Mouse (Mus musculus) lung, embryonic 15.5 days (tissue): Measurements from ENCODE around the gene Lrrc28. TPM values are rescaled to one million over a fixed set of nuclear protein-coding genes. Genes with fewer than 3 reads are reported as not detected.

ENCODE experiments used
- ATAC-seq: fragments of 200-750 bp; cut with Nextera tagmentation; 2 replicates; pipeline ENCODE4 v1.8.0; 2017; ENCODE audit warnings: moderate number of reproducible peaks, borderline replicate concordance; ENCODE audit not compliant: low FRiP score, low TSS enrichment; ENCODE audit errors: extremely low read depth
- H3K27ac ChIP-seq: fragments of 300-500 bp; sonication (generic); 2 replicates; pipeline ENCODE4 v1.5.1; 2015; ENCODE audit warnings: moderate library complexity, mild to moderate bottlenecking, inconsistent platforms
- H3K27me3 ChIP-seq: fragments of 300-500 bp; sonication (generic); 2 replicates; pipeline ENCODE4 v1.6.1; 2015; ENCODE audit warnings: inconsistent platforms
- H3K36me3 ChIP-seq: fragments of 300-500 bp; sonication (generic); 2 replicates; pipeline ENCODE4 v1.6.1; 2015; ENCODE audit warnings: inconsistent platforms
- H3K4me1 ChIP-seq: fragments of 300-500 bp; sonication (generic); 2 replicates; pipeline ENCODE4 v1.6.1; 2015; ENCODE audit warnings: inconsistent platforms
- H3K4me2 ChIP-seq: fragments of 300-500 bp; sonication (generic); 2 replicates; pipeline ENCODE4 v1.6.1; 2015; ENCODE audit warnings: inconsistent platforms, mild to moderate bottlenecking, moderate library complexity
- H3K4me3 ChIP-seq: fragments of 300-500 bp; sonication (generic); 2 replicates; pipeline ENCODE4 v1.5.1; 2015; ENCODE audit warnings: mild to moderate bottlenecking, inconsistent platforms
- H3K9ac ChIP-seq: fragments of 300-500 bp; sonication (generic); 2 replicates; pipeline ENCODE4 v1.6.1; 2015; ENCODE audit warnings: inconsistent platforms
- H3K9me3 ChIP-seq: fragments of 300-500 bp; sonication (generic); 2 replicates; pipeline ENCODE4 v1.6.1; 2016; ENCODE audit warnings: inconsistent platforms
- WGBS: fragments of 180-500 bp; shearing (Covaris S2); methylation state at CpG from one replicate; pipeline ENCODE4 v1.1.7; 2015; 5-methylcytosine and 5-hydroxymethylcytosine counted together
- polyA plus RNA-seq: library from polyadenylated mRNA; unstranded; fragments of >200 nt; fragmentation: Nextera tagmentation; extraction: Ambion mirVana; gene quantifications from 2 replicates; pipeline ENCODE4 v1.2.1, GENCODE M21; 2015

Gene Lrrc28
- polyA plus RNA-seq, 1 experiment from 2014 or later, result 14.5 TPM

DNA sequence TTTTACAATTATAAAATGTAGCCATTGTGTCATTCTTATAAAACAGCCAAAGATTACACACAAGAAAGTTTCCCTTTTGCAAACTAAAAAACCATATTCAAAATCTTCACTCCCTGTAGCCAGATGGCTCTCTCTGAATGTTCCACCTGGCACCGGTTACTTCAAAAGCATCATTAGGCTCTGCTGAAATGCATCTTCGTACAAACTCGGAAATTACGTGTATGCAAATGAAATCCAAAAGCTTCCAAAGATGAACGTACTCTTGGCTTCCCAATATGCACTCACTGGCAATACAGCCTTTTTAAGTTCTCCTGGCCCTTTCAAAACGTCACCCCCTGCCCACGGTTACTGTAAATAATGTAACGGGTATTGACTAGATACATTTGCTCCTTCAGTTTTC is 777 bp downstream of the Lrrc28 start:
- H3K4me3 ChIP-seq, result peak overlapping the region; percentile 65
- H3K4me2 ChIP-seq, result peak overlapping the region; percentile 73
- H3K36me3 ChIP-seq, result no peaks in the 10 kb centered on the region
- ATAC-seq, result no peak
- H3K27ac ChIP-seq, result no peak overlapping the region
- H3K4me1 ChIP-seq, result peaks cover 33% of the 10 kb centered on the region
- no peaks in the 10 kb centered on the region for H3K9me3 ChIP-seq
- H3K27me3 ChIP-seq, result no peaks in the 10 kb centered on the region
- H3K9ac ChIP-seq, result peak overlapping the region; percentile 68
- 37% methylated on average over 8 of the region's 8 CpGs for WGBS

DNA sequence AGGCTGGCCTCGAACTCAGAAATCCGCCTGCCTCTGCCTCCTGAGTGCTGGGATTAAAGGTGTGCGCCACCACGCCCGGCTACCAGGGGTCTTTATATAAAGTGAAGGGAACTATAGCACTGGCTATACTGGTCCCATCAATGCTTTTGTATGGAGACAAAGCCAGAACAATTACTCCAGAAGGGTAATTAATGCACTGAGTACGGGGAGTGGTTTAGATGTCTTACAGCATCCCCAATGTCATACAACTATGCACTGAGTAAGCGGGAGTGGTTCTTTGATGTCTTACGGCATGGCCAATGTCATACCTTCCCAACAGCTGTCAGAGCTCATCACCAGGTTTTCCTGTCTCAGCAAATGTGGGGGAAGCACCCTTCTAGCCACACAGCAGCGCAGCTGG is 2.1 kb downstream of the Lrrc28 start:
- no peaks in the 10 kb centered on the region for H3K27me3 ChIP-seq
- 90% methylated on average over 9 of the region's 9 CpGs for WGBS
- no peak overlapping the region for H3K4me2 ChIP-seq
- no peaks in the 10 kb centered on the region for H3K36me3 ChIP-seq
- no peak overlapping the region for H3K4me3 ChIP-seq
- H3K9me3 ChIP-seq, result no peaks in the 10 kb centered on the region
- no peak for ATAC-seq
- H3K9ac ChIP-seq, result no peak overlapping the region
- no peak overlapping the region for H3K27ac ChIP-seq
- peaks cover 24% of the 10 kb centered on the region for H3K4me1 ChIP-seq

DNA sequence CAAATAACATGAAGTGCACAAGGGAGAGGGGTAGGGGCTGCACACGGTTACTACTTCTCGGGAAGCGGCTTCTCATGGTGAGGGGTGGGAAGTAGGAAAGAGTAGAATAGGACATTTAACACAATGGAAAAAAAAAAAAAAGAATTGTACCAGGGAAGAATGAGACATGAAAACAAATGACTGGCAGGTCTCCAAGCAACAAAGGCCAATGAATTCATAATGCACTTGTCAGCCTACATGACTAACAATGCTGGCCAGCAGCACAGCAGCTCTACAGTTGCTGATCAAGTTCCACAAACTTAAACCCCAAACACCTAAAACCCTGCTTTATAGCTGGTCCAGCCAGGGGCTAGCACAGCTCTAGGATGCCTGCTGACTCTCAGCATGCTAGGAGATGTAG is 6.1 kb downstream of the Lrrc28 start:
- Histone ChIP-seq H3K4me2 (no peak overlapping the region), H3K9me3 (no peaks in the 10 kb centered on the region), H3K4me1 (peaks cover 8% of the 10 kb centered on the region), H3K27me3 (no peaks in the 10 kb centered on the region), H3K27ac (0 out of 2 replicates have a peak overlapping the region, but pooled peaks have one; percentile 15), H3K9ac (no peak overlapping the region), H3K36me3 (no peaks in the 10 kb centered on the region), H3K4me3 (no peak overlapping the region)
- 63% methylated on average over 3 of the region's 3 CpGs for WGBS
- ATAC-seq, result no peak

DNA sequence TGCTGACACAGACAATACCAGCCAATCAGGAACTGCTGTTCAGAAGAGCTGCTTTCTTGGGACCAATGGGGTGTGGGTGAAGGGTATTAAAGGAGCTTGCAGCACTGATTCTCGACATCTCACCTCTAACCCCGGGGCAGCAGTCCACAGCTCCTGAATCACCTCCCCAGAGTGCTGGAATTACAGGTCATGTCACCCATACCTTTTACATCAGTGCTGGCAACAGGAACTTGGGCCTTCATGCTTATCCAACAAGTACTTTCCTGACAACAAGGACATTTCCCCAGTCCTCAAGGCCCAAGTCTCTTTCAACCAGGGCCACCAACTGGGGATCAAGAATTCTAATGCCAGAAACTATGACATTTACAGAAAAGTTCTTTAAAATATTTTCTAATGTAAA is 8.9 kb downstream of the Lrrc28 start:
- H3K27ac ChIP-seq, result no peak overlapping the region
- H3K9ac ChIP-seq, result no peak overlapping the region
- H3K27me3 ChIP-seq, result no peaks in the 10 kb centered on the region
- no peak overlapping the region for H3K4me2 ChIP-seq
- no peak overlapping the region for H3K4me3 ChIP-seq
- no peaks in the 10 kb centered on the region for H3K36me3 ChIP-seq
- no peaks in the 10 kb centered on the region for H3K9me3 ChIP-seq
- H3K4me1 ChIP-seq, result peaks cover 4% of the 10 kb centered on the region
- 60% methylated on average over 2 of the region's 2 CpGs for WGBS
- ATAC-seq, result no peak

DNA sequence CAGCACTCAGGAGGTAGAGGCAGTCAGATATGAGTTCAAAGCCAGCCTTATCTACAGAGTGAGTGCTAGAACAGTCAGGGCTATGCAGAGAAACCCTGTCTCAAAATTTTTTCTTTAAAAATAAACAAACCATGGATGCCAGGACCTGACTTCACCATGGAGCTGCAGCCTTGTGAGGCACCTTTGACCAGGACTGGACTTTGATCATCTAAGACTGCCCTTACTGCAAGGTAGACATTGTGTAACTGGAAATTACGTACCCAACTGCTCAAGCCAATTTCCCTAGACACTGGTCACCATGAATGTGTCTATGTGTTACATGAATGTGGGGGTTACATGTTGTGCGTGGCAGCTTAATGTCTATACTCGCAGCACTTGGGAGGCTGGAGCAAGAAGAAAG is 10.9 kb downstream of the Lrrc28 start:
- Histone ChIP-seq H3K27me3 (no peaks in the 10 kb centered on the region), H3K4me1 (peaks cover 2% of the 10 kb centered on the region), H3K9me3 (no peaks in the 10 kb centered on the region), H3K4me2 (no peak overlapping the region), H3K27ac (no peak overlapping the region), H3K4me3 (no peak overlapping the region), H3K36me3 (no peaks in the 10 kb centered on the region), H3K9ac (no peak overlapping the region)
- ATAC-seq, result no peak
- WGBS, result 82% methylated on average over 3 of the region's 3 CpGs

DNA sequence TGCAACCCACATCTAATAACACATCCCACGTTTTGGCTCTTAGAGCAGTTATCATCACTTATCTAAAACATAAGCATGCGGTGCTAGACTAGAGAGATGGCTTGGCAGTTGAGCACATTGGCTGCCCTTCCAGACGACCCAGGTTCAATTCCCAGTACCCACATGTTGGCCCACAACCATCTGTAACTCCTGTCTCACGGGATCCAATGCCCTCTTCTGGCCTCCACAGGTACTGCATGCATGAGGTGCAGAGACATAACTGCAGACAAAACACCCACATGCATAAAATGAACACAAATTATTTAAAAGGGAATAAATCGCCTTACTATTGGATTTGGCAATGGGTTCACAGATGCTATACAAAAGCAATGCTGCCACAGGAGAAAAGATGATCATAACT is 12.7 kb downstream of the Lrrc28 start:
- Histone ChIP-seq H3K9me3 (no peaks in the 10 kb centered on the region), H3K36me3 (no peaks in the 10 kb centered on the region), H3K9ac (no peak overlapping the region), H3K4me3 (no peak overlapping the region), H3K4me2 (no peak overlapping the region), H3K4me1 (no peaks in the 10 kb centered on the region), H3K27me3 (no peaks in the 10 kb centered on the region), H3K27ac (no peak overlapping the region)
- no peak for ATAC-seq
- WGBS, result 81% methylated on average over 5 of the region's 5 CpGs

DNA sequence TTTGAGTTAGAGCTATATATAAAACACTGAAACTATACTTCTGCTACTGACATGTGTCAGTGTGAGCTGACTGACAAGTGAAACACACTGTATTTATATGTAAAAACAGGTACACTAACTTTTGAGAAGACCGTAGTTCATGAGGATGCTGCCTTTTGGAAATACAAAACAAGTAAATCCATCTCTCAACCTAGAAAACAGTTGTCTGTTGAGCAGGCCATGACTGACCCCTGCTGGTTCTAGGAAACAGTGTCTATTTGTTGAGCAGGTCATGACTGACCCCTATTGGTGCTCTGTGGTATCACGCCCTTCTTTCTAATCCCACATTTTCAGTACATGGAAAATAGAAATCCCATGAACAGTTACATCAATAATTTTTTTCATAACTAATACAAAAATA is 14.3 kb downstream of the Lrrc28 start:
- H3K4me2 ChIP-seq, result no peak overlapping the region
- no peak overlapping the region for H3K4me3 ChIP-seq
- no peaks in the 10 kb centered on the region for H3K36me3 ChIP-seq
- no peaks in the 10 kb centered on the region for H3K4me1 ChIP-seq
- H3K9me3 ChIP-seq, result no peaks in the 10 kb centered on the region
- H3K9ac ChIP-seq, result no peak overlapping the region
- WGBS, result 10% methylated on average over 2 of the region's 2 CpGs
- H3K27me3 ChIP-seq, result no peaks in the 10 kb centered on the region
- H3K27ac ChIP-seq, result no peak overlapping the region
- peak; percentile 46; the same call in 1 of the 2 replicates for ATAC-seq

DNA sequence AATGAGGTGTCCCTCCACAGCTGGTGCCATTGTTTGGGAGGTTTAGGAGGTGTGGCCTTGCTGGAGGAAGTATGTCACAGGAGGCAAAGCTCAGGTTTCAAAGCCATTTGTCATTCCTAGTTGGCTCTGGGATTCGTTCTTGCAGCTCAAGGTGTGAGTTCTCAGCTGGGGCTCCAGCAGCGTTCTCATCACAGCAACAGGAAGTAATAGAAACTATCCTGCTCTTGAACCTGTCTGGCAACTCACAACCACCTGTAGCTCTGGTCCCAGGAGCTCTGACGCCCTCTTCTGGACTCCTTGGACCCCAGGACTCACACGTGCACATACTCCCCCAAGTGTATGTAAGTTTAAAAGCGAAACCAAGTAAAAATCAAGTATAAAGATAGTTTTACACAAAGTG is 15.4 kb downstream of the Lrrc28 start:
- H3K36me3 ChIP-seq, result no peaks in the 10 kb centered on the region
- H3K27me3 ChIP-seq, result no peaks in the 10 kb centered on the region
- H3K9ac ChIP-seq, result no peak overlapping the region
- no peak overlapping the region for H3K27ac ChIP-seq
- H3K4me2 ChIP-seq, result no peak overlapping the region
- 50% methylated on average over 5 of the region's 5 CpGs for WGBS
- H3K9me3 ChIP-seq, result no peaks in the 10 kb centered on the region
- H3K4me1 ChIP-seq, result no peaks in the 10 kb centered on the region
- no peak for ATAC-seq
- no peak overlapping the region for H3K4me3 ChIP-seq

DNA sequence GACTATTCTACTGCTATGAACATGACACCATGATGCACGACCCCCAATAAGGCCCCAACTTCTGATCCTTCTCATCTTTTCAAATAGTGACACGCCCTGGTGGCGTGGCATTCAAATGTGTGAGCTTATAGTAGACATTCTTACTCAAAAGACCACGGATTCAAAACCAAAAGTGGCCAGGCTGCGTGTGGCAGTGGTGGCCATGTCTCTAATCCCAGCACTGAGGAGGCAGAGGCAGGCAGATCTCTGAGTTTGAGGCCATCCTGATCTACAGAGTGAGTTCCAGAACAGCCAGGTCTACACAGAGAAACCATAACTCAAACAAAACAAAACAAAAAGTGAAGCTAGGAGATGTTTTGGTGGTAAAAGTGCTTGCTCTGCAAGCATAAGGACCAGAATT is 18.4 kb downstream of the Lrrc28 start:
- H3K36me3 ChIP-seq, result no peaks in the 10 kb centered on the region
- H3K4me1 ChIP-seq, result no peaks in the 10 kb centered on the region
- no peak overlapping the region for H3K27ac ChIP-seq
- H3K27me3 ChIP-seq, result no peaks in the 10 kb centered on the region
- H3K4me2 ChIP-seq, result no peak overlapping the region
- 80% methylated on average over 5 of the region's 5 CpGs for WGBS
- H3K9ac ChIP-seq, result no peak overlapping the region
- no peak overlapping the region for H3K4me3 ChIP-seq
- no peak for ATAC-seq
- no peaks in the 10 kb centered on the region for H3K9me3 ChIP-seq

DNA sequence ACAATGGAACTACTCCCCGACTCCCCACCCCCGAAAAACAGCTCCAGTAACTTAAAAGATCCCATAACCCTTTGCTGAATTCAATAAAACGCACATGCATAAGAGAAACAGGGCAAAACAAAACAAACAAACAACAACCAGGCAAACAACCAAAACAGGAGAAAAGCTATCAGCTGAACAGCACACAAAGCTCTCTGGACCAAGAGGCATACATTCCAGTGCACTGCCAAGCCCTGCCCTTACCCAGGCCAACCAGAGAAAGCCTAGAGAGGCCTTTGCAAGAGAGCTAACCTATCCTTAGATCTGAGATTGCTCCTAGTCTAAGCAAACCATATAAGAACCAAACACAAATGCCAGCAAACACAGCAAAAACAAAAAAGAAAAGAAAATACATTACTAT is 22.9 kb downstream of the Lrrc28 start:
- Histone ChIP-seq H3K9me3 (no peaks in the 10 kb centered on the region), H3K9ac (no peak overlapping the region), H3K4me2 (no peak overlapping the region), H3K27me3 (no peaks in the 10 kb centered on the region), H3K4me1 (no peaks in the 10 kb centered on the region; the same call in 1 of the 2 replicates), H3K27ac (no peak overlapping the region), H3K36me3 (no peaks in the 10 kb centered on the region), H3K4me3 (no peak overlapping the region)
- no peak for ATAC-seq
- 80% methylated on average over 3 of the region's 3 CpGs for WGBS

DNA sequence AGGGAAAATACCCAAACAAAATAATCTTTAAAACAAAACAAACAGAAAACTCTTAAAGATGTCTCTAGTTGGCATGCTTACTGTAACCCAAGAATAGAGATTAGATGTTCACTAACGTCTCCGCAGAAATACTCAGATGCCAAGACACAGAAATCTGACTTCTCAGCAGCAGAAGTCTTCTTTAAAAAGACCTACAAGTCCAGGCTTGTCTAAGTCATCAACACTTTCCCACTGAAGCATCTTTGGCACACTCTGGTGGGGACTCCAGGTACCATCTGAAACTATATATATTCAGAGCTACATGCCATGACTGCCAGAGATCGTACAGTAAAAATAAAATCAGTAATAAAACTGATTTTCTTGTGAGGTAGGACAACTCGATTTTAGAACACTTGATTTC is 25.2 kb downstream of the Lrrc28 start:
- H3K9ac ChIP-seq, result no peak overlapping the region
- H3K27ac ChIP-seq, result no peak overlapping the region
- H3K9me3 ChIP-seq, result no peaks in the 10 kb centered on the region
- WGBS, result 71% methylated on average over 4 of the region's 4 CpGs
- H3K27me3 ChIP-seq, result no peaks in the 10 kb centered on the region
- H3K4me2 ChIP-seq, result no peak overlapping the region
- H3K4me3 ChIP-seq, result no peak overlapping the region
- H3K4me1 ChIP-seq, result no peaks in the 10 kb centered on the region; the same call in 1 of the 2 replicates
- no peak for ATAC-seq
- no peaks in the 10 kb centered on the region for H3K36me3 ChIP-seq

DNA sequence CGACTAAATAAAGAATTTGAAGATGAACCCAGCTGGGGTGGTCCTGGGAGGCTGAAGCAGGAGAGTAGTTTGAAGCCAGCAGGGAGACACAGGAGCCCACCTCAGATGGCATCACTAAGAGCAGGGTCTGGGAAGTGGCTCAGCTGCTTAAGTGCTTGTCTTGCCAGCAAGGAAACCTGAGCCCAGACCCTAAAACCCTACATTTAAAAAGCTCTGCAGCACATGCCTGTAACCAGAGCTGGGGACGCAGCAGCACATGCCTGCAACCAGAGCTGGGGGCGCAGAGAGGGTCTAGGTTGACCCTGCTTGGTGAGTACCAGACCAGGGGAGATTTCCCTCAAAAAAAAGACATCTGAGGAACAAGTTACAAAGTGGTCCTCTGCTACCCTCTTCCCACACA is 26.8 kb downstream of the Lrrc28 start:
- no peak for ATAC-seq

DNA sequence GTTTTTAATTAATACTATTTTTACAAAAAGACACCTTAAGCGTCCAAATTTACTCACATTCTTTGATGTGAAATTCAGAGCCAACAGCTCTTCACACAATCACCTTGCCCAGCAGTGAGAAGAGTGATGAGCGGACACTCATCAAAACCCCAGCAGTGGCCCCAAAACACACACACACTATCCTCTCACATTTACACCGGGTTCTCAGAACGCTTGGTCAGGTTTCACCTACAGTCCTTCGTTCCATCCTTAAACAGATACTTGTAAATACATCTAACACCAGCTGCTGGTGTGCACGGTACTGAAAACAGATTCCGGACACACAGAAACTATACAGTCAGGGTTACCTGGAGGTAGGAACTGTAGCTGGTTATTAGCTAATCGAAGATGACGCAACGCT is 27.4 kb downstream of the Lrrc28 start:
- no peaks in the 10 kb centered on the region for H3K27me3 ChIP-seq
- no peak for ATAC-seq
- whole genome bisulfite sequencing, result 89% methylated on average over 10 of the region's 10 CpGs

More for the DNA sequence above, 26.8 kb downstream of the Lrrc28 start:
- Histone ChIP-seq H3K9me3 (no peaks in the 10 kb centered on the region), H3K4me1 (no peaks in the 10 kb centered on the region; the same call in 1 of the 2 replicates), H3K9ac (no peak overlapping the region), H3K4me3 (no peak overlapping the region), H3K27ac (no peak overlapping the region), H3K27me3 (no peaks in the 10 kb centered on the region), H3K4me2 (no peak overlapping the region), H3K36me3 (no peaks in the 10 kb centered on the region)
- 84% methylated on average over 3 of the region's 3 CpGs for WGBS

More for the DNA sequence above, 27.4 kb downstream of the Lrrc28 start:
- H3K4me2 ChIP-seq, result no peak overlapping the region
- H3K9ac ChIP-seq, result no peak overlapping the region
- no peak overlapping the region for H3K27ac ChIP-seq
- no peaks in the 10 kb centered on the region for H3K9me3 ChIP-seq
- H3K4me1 ChIP-seq, result no peaks in the 10 kb centered on the region; the same call in 1 of the 2 replicates
- no peak overlapping the region for H3K4me3 ChIP-seq
- H3K36me3 ChIP-seq, result no peaks in the 10 kb centered on the region
